Mouse (Mus musculus) limb, embryonic 11.5 days (tissue): ENCODE results near the gene Bora. TPM values are rescaled to one million over a fixed set of nuclear protein-coding genes. Genes with fewer than 3 reads are reported as not detected.

Experiments used
- ATAC-seq: fragments of 200-750 bp; cut with Nextera tagmentation; 2 replicates; pipeline ENCODE4 v1.8.0; 2017; ENCODE audit warnings: low read depth; ENCODE audit not compliant: insufficient number of reproducible peaks, low FRiP score, low TSS enrichment
- DNase-seq: peaks from one replicate; pipeline ENCODE4 v3.0.0-alpha.2; 2015; ENCODE audit warnings: low spot score
- H3K27ac ChIP-seq: fragments of 300-500 bp; sonication (generic); replicated peaks from 2 replicates; pipeline ENCODE4 v1.5.1; 2014; ENCODE audit warnings: low read depth, mild to moderate bottlenecking, low read length
- H3K27me3 ChIP-seq: fragments of 300-500 bp; sonication (generic); 2 replicates; pipeline ENCODE4 v1.6.1; 2014; ENCODE audit warnings: mild to moderate bottlenecking, low read length, mixed read lengths; ENCODE audit not compliant: control insufficient read depth, insufficient read depth
- H3K36me3 ChIP-seq: fragments of 300-500 bp; sonication (generic); 2 replicates; pipeline ENCODE4 v1.6.1; 2014; ENCODE audit warnings: mild to moderate bottlenecking, low read length, moderate library complexity, mixed read lengths; ENCODE audit not compliant: control insufficient read depth, insufficient read depth
- H3K4me1 ChIP-seq: fragments of 300-500 bp; sonication (generic); 2 replicates; pipeline ENCODE4 v1.6.1; 2014; ENCODE audit warnings: low read length, mixed read lengths; ENCODE audit not compliant: control insufficient read depth, insufficient read depth
- H3K4me2 ChIP-seq: fragments of 300-500 bp; sonication (generic); 2 replicates; pipeline ENCODE4 v1.6.1; 2014; ENCODE audit warnings: low read depth, mild to moderate bottlenecking, moderate library complexity; ENCODE audit not compliant: severe bottlenecking
- H3K4me3 ChIP-seq: fragments of 300-500 bp; sonication (generic); 2 replicates; pipeline ENCODE4 v1.5.1; 2014; ENCODE audit warnings: low read depth, low read length
- H3K9ac ChIP-seq: fragments of 300-500 bp; sonication (generic); 2 replicates; pipeline ENCODE4 v1.6.1; 2014; ENCODE audit warnings: mild to moderate bottlenecking, low read length
- H3K9me3 ChIP-seq: fragments of 300-500 bp; sonication (generic); 2 replicates; pipeline ENCODE4 v1.6.1; 2016; ENCODE audit warnings: low read length; ENCODE audit not compliant: control insufficient read depth
- WGBS: fragments of 180-500 bp; shearing (Covaris S2); extraction: QIAGEN DNeasy Blood & Tissue Kit; methylation state at CpG from one replicate; pipeline ENCODE4 v1.1.7; 2014; 5-methylcytosine and 5-hydroxymethylcytosine counted together
- polyA plus RNA-seq: library from polyadenylated mRNA; unstranded; fragments of >200 nt; fragmentation: Nextera tagmentation; extraction: Ambion mirVana; gene quantifications from 2 replicates; pipeline ENCODE4 v1.2.1, GENCODE M21; 2014

The Bora gene
- polyA plus RNA-seq, 1 experiment from 2014 or later: 94.8 TPM

- Histone ChIP-seq H3K9ac (no peak overlapping the region), H3K36me3 (peaks cover 1% of the 10 kb centered on the region; the same call in 1 of the 2 replicates), H3K4me2 (no peak overlapping the region), H3K9me3 (no peaks in the 10 kb centered on the region), H3K27ac (no peak overlapping the region), H3K27me3 (no peaks in the 10 kb centered on the region), H3K4me1 (no peaks in the 10 kb centered on the region), H3K4me3 (no peak overlapping the region)
- DNase-seq (no peak), ATAC-seq (no peak)
- 91% methylated on average over 11 of the region's 11 CpGs for WGBS
These were observed 75.7 kb downstream of the Bora start for GRCm38 (mm10) chr14:99121584-99122339.

- H3K27me3 ChIP-seq: no peaks in the 10 kb centered on the region
- H3K4me3 ChIP-seq: no peak overlapping the region
- 92% methylated on average over 4 of the region's 4 CpGs for WGBS
- ATAC-seq: no peak
- no peaks in the 10 kb centered on the region for H3K9me3 ChIP-seq
- H3K36me3 ChIP-seq: no peaks in the 10 kb centered on the region
- H3K27ac ChIP-seq: no peak overlapping the region
- no peak for DNase-seq
- H3K9ac ChIP-seq: no peak overlapping the region
- H3K4me1 ChIP-seq: no peaks in the 10 kb centered on the region
- H3K4me2 ChIP-seq: no peak overlapping the region
These were observed 78.1 kb downstream of the Bora start for GRCm38 (mm10) chr14:99124076-99124475.

Other genes with a start within 250 kb of the Bora start
- gene Rpl36a-ps1, start 51.9 kb upstream of the Bora start, polyA plus RNA-seq: 1.6 and 1.8 TPM in 2 replicates
- gene Mzt1, start 88 bp upstream of the Bora start, polyA plus RNA-seq: 104 and 109 TPM in 2 replicates
- 24.8 and 29.9 TPM in 2 replicates for gene Pibf1, start 53.2 kb downstream of the Bora start, polyA plus RNA-seq
- 50.4 and 56.5 TPM in 2 replicates for gene Dis3, start 53.5 kb downstream of the Bora start, polyA plus RNA-seq